Mouse (Mus musculus) embryonic facial prominence, embryonic 10.5 days (tissue): ENCODE results near the gene Eps8. TPM values are rescaled to one million over a fixed set of nuclear protein-coding genes. Genes with fewer than 3 reads are reported as not detected.
A peak's percentile ranks its signal among the peaks of the same experiment; 100 is the strongest.

ENCODE experiments used
- DNase-seq: peaks from one replicate; pipeline ENCODE4 v3.0.0-alpha.2; 2017; ENCODE audit warnings: low spot score
- H3K27ac ChIP-seq: fragments of 300-500 bp; sonication (generic); replicated peaks from 2 replicates; pipeline ENCODE4 v1.5.1; 2016; ENCODE audit warnings: mild to moderate bottlenecking
- H3K27me3 ChIP-seq: fragments of 300-500 bp; sonication (generic); replicated peaks from 2 replicates; pipeline ENCODE4 v1.6.1; 2016; ENCODE audit warnings: low read depth, mild to moderate bottlenecking; ENCODE audit not compliant: poor library complexity, severe bottlenecking
- H3K36me3 ChIP-seq: fragments of 300-500 bp; sonication (generic); replicated peaks from 2 replicates; pipeline ENCODE4 v1.6.1; 2016; ENCODE audit warnings: mild to moderate bottlenecking, moderate library complexity
- H3K4me1 ChIP-seq: fragments of 300-500 bp; sonication (generic); 2 replicates; pipeline ENCODE4 v1.6.1; 2016
- H3K4me3 ChIP-seq: fragments of 300-500 bp; sonication (generic); 2 replicates; pipeline ENCODE4 v1.5.1; 2016; ENCODE audit warnings: mild to moderate bottlenecking, moderate library complexity
- H3K9me3 ChIP-seq: fragments of 300-500 bp; sonication (generic); 2 replicates; pipeline ENCODE4 v1.6.1; 2016; ENCODE audit warnings: mild to moderate bottlenecking
- whole genome bisulfite sequencing: fragments of 180-500 bp; shearing (Covaris S2); methylation state at CpG from one replicate; pipeline ENCODE4 v1.1.7; 2016; 5-methylcytosine and 5-hydroxymethylcytosine counted together
- polyA plus RNA-seq: library from polyadenylated mRNA; unstranded; fragments of >200 nt; fragmentation: Nextera tagmentation; extraction: Ambion mirVana; gene quantifications from 2 replicates; pipeline ENCODE4 v1.2.1, GENCODE M21; 2016

Gene Eps8
- polyA plus RNA-seq, 1 experiment from 2014 or later = 8.2 TPM

DNA sequence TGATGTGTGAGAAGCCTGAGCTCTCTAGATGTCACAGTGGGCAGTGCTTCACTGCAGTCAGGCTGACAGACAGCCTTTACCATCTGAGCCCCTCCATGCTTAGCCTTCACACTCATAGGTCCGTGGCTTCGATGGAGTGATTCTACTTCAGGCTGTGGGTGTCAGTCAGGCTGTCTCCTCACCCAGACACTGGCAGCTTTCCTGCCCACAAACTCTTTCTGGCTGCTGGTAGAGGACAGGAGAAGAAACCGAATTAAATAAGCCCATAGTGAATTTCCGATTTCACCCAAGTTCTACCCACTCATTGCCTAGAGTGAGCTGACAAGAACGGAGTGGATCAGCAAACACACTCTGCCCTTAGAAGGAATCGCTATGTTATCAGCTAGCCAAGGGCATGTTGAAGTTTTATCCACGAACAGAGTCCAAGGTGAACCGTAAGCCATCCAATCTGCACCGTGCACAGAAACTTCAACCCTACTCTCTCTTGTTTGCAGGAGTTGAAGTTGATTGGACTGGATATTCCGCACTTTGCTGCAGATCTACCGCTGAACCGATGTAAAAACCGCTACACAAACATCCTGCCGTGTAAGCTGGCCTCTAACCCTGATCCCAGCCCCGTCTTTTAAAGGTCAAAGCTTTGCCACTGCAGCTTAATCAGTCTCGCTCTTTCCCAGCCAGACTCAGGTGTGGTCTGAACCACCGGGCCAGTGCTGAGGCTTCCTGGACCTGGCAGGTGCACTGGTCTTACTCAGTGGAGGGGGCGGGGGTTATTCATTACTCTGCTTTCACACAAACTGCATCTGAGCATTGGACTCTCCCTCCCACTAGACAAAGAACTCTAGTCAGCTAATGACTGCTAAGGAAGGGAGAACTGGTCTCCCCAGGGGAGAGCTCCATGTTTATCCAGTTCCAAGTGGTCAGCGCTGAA is 213.9 kb downstream of the Eps8 start:
- Histone ChIP-seq H3K9me3 (no peaks in the 10 kb centered on the region), H3K27me3 (0 out of 2 replicates have a peak, but pooled peaks cover 8% of the 10 kb centered on the region), H3K27ac (no peak overlapping the region), H3K4me1 (peaks cover 11% of the 10 kb centered on the region; the same call in 1 of the 2 replicates), H3K36me3 (no peaks in the 10 kb centered on the region), H3K4me3 (no peak overlapping the region)
- DNase-seq = no peak
- 81% methylated on average over 19 of the region's 19 CpGs for WGBS

DNA sequence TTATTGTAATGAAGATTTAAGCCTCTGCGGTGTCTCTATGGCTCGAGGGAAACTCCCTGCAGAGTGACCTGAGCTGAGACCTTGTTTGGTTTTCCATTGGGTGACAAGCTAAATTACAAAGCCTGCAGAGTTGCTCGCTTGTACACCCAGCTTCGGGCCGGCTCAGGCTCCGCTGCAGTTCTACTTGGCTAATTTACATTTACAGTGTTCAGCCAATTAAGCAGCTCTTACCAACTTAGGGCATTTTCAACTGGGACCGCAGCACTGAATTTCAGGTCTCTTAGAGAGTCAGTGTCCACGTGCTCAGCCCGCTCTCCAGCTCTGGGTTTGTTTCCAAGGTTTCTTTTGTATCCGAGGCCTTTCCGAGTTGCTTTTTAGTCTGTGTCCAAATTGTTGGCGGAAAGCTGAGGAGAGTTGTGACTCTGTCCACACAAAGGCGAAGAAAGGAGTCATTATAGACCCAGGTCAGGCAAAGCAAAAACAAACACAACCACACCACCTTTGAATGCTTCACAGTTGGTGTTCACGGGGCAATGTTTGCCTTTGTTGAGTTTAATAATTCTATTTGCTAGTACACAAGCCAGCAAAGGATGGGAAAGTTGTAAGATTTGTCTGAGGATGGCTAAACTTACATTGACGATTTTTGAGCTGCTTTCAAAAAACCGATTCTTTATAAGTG is 216.6 kb downstream of the Eps8 start:
- H3K27ac ChIP-seq = 0 out of 2 replicates have a peak overlapping the region, but pooled peaks have one; percentile 24
- 25% methylated on average over 16 of the region's 16 CpGs for WGBS
- 0 out of 2 replicates have a peak, but pooled peaks cover 8% of the 10 kb centered on the region for H3K27me3 ChIP-seq
- no peak overlapping the region for H3K4me3 ChIP-seq
- no peaks in the 10 kb centered on the region for H3K9me3 ChIP-seq
- peaks cover 14% of the 10 kb centered on the region; the same call in 1 of the 2 replicates for H3K4me1 ChIP-seq
- no peaks in the 10 kb centered on the region for H3K36me3 ChIP-seq
- DNase-seq = peak; percentile 23

DNA sequence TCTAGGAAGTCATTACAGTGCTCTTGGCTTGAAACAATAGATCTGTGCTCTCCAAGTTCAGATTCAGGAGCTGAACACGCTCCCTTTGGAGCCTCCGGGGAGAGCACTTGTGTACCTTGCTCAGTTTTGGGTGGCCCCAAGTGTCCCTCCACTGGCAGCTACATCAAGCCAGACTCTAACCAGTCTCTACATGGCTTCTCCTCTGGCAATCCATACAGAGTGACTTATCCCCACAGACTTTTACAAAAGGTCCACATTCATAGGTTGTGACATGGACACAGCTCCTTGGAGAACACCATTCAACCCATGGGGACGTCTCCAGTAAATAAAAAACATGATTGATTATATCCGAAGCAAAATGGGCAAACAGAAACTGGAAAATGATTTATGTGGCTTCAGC is 217.2 kb downstream of the Eps8 start:
- no peaks in the 10 kb centered on the region for H3K9me3 ChIP-seq
- 75% methylated on average over 4 of the region's 4 CpGs for WGBS
- no peak for DNase-seq

DNA sequence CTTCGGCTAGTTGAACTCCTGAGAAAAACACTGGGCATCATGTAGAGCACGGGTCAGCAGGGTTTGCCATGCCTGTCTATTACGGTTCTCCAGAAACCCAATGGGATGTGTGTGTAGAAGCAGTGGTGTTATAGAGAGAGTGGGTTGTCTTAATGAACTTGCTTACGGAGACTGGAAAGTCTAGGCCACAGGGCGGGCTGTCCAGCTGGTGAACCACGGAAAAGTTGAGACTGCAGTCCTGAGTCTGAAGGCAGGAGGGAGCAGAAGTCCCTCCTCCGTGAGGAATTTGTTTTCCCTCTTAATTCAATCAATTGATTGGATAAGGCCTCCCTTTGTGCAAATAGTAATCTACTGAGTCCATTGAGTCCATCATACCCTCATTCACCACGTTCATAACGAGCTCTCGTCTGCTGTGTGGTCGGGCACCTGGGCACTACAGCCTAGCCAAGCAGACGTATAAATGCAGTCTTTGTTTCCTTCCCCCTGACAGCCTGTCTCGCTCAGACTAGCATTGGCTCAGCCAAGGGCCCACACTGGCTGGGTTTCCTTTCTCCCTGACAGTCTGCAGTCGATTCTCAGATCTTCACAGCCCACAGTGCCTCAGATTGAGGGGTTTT is 221.0 kb downstream of the Eps8 start:
- Histone ChIP-seq H3K27ac (peak overlapping the region; percentile 59), H3K36me3 (no peaks in the 10 kb centered on the region), H3K4me1 (peaks cover 10% of the 10 kb centered on the region; the same call in 1 of the 2 replicates), H3K4me3 (no peak overlapping the region), H3K9me3 (no peaks in the 10 kb centered on the region), H3K27me3 (0 out of 2 replicates have a peak, but pooled peaks cover 8% of the 10 kb centered on the region)
- 45% methylated on average over 14 of the region's 14 CpGs for WGBS
- DNase-seq = peak; percentile 39

More for the DNA sequence above, 217.2 kb downstream of the Eps8 start:
- no peaks in the 10 kb centered on the region for H3K36me3 ChIP-seq
- 0 out of 2 replicates have a peak, but pooled peaks cover 8% of the 10 kb centered on the region for H3K27me3 ChIP-seq
- peaks cover 14% of the 10 kb centered on the region; the same call in 1 of the 2 replicates for H3K4me1 ChIP-seq
- H3K4me3 ChIP-seq = no peak overlapping the region
- H3K27ac ChIP-seq = no peak overlapping the region

Other genes starting within 250 kb of the Eps8 start
- 221 and 223 TPM in 2 replicates for gene Strap, start 80.2 kb upstream of the Eps8 start, polyA plus RNA-seq
- gene Dera, start 99.7 kb upstream of the Eps8 start, polyA plus RNA-seq = 72.3 and 80.2 TPM in 2 replicates